Mouse (Mus musculus): ENCODE data around the gene Ms4a4a.
"Not testable (repeated sequence)": the region's sequence is repeated elsewhere in the genome, so short reads cannot be mapped to it uniquely, and the experiment has no call there.

Ms4a4a gene

DNA sequence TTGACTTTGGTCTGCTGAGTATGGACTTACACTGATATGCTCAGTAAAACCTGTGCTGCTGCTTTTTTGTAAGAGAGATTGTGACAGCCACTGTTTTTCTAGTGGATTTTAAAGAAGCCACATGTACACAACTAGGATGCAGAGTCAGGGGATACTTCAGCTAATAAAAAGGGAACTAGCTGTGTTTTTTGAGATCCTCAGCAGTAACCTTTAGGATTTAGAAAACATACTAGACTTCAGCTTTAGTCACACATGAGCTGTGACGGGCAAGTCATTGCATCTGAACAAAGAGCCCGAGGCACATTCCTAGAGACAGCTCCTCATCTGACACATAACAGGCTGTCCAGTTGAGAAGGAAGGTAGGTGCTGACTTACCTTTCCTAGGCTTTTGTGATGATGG, at the start of gene Ms4a4a:
Gene Ms4a4a, plus strand, starts transcription at position 251 of the 400 bp plus-strand sequence.
- in situ Hi-C loops (cut with MseI, MboI), result no loop called here

DNA sequence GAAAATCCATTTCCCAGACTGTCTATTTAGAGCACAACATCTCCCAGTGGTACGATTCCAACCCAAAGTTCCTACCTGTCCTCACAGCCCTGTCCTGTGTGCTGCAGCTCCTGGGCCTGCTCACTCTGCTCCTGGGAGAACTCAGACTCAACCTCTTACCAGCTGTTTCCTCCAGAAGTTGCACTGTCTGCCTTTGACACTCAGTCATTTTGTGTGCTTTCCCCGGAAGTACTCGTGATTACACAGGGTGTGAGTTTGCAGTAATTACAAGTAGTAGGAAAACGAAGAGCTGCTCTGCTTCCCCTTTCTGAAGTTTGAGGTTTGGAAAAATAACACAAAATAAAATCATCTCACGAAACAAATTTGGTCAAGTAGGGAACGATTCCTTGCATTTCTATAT, 39.4 kb upstream of the Ms4a4a start, which contains the start of gene Ms4a7:
Gene Ms4a7, minus strand, starts transcription at position 215 of the 400 bp plus-strand sequence.
- in situ Hi-C loops (cut with MseI, MboI), result no loop called here

DNA sequence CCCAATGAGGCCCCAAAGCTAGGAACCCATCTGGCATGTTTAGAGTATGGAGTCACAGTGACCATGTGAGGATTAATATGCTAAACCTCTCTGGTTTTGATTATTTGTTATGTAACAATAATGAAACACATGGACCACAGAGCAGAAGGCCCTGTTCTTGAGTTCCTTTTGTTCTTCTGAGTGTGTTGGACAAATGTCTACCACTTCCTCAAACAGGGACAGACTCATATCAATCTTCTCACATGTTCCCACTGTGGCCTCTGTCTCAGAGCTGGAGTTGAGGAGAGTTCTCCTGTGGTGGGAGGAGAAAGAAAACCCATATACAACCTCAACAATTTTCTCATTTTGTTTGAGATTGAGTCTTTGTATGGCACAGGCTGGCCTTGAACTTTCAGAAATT, 32.2 kb upstream of the Ms4a4a start:
- in situ Hi-C loops (cut with MseI, MboI), result no loop called here

DNA sequence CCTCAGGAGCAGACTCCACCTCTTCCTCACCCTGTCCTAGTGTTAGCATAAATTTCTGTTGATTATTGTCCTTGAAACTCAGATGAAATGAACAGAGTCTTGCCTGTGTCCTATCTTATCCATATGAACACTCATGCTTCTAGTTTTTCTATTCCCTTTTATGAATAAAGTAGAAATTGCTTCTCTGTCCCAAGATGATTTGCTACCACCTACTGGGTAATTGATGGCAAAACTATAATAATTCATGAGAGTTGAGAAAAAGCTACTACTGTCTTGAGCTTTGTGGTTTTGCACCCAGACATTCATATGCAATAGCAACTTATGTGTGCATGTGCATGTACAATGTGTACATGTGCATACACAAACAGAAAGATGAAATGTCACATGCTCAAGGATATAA, 31.3 kb upstream of the Ms4a4a start:
- in situ Hi-C loops (cut with MseI, MboI), result no loop called here

DNA sequence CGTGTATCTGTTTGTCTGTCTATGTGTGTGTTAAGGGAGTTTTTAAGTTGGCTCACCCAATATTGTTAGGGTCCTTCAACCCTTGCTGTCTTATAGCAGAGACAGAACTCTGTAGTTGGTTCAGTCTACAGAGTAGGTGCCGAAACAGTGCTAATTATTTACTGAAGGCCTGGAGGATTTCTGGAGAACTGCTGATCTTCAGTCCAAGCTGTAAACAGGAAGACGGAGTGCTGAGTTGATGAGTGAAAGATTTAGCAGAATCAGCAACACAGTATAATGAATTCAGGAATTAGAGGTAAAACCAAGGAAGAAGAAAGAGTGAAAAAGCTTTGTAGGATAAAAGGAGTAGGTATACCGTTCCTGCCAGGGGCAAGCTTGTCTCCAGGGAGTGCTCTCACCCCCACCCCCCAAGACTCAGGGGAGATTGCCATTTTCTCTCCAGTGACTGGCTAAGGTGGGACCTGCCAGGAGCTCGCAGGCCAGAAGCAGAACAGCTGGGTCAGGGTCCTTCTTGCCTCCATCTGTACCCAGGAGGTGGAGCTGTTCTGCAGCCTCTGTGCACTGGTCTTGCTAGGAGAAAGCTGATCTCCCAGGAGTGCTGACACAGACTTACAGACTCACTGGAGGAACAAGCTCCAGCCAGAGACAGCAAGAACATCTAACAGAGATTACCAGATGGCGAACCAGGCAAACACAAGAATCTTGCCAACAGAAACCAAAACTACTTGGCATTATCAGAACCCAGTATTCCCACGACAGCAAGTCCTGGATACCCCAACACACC, 25.4 kb upstream of the Ms4a4a start:
- in situ Hi-C loops (cut with MseI, MboI), result loop anchor here in 1 of 2 experiments (25.0 kb wide), 1 partner anchor 412 kb away; the partner anchor contains the start of gene Mrpl16

- in situ Hi-C loops (cut with MseI, MboI), result loop anchor here in 1 of 2 experiments (25.0 kb wide), 1 partner anchor 410 kb away; the partner anchor contains the start of gene Mrpl16
These were observed 23.4 kb upstream of the Ms4a4a start for GRCm38 (mm10) chr19:11351878-11352277.

- in situ Hi-C loops (cut with MseI, MboI), result loop anchor here in 1 of 2 experiments (25.0 kb wide), 1 partner anchor 407 kb away; the partner anchor contains the start of gene Mrpl16
These were observed 19.6 kb upstream of the Ms4a4a start for GRCm38 (mm10) chr19:11355730-11356129.

DNA sequence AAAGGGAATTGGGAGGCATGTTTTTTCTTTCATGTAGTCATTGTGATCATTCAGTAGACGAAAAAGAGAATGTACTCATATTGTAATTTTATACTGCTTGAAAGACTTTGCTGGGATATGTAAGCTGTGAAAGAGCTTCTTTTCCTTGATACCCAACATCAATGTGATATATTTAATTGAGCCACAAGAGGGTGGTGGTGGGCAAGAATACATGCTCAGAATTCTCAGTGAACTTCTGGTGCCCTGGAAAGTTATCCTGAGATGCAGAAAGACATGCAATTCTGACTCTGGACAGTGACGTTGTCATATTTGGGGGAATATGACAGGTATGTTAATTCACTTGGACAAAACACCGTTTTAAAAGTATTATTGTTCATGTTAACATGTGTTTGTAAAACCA, 15.2 kb upstream of the Ms4a4a start:
- in situ Hi-C loops (cut with MseI, MboI), result loop anchor here in 1 of 2 experiments (25.0 kb wide), 1 partner anchor 402 kb away; the partner anchor contains the start of gene Mrpl16

DNA sequence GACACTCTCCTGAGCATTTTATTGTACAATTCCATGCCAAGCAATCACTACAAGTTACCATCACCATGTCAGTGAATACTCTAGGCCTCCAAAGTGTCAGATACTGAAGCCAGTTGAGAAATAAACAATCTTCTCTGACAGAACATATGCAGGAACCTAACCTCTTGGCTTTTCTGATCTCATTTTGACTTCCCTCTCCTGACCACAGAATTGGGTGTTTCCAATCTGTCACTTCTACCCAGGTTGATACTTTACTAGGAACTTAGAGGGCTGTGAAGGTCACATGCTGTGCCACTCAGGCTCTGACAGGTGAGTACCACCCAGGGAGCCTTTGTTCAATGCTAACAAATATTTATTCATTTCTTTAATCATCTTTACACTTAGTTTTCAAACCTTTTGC, 13.3 kb upstream of the Ms4a4a start:
- in situ Hi-C loops (cut with MseI, MboI), result loop anchor here in 1 of 2 experiments (25.0 kb wide), 1 partner anchor 400 kb away; the partner anchor contains the start of gene Mrpl16

- in situ Hi-C loops (cut with MseI, MboI), result loop anchor here in 1 of 2 experiments (25.0 kb wide), 1 partner anchor 394 kb away; the partner anchor contains the start of gene Mrpl16
These were observed 7.0 kb upstream of the Ms4a4a start for GRCm38 (mm10) chr19:11368310-11368709.

DNA sequence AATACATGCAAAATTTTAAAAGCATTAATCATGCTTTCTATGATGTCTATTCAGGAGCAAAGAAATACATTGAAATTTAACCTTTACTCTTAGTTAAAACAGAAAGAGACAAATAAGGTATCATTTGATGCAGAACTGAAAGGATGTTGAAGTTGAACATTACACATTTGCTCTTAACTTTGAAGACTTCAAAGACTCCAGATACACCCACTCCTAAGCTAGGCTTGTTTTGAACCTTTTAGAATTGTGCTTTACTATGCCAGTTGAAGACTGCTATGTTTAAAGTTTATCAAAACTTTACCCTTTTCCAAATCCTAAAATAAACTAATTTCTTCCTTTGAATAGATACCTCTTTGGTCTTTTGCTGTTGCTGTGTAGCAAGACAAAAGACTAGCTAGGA, 4.1 kb upstream of the Ms4a4a start:
- in situ Hi-C loops (cut with MseI, MboI), result loop anchor here in 1 of 2 experiments (25.0 kb wide), 1 partner anchor 391 kb away; the partner anchor contains the start of gene Mrpl16

- in situ Hi-C loops (cut with MseI, MboI), result no loop called here
These were observed 1.1 kb downstream of the Ms4a4a start for GRCm38 (mm10) chr19:11376399-11376798.

DNA sequence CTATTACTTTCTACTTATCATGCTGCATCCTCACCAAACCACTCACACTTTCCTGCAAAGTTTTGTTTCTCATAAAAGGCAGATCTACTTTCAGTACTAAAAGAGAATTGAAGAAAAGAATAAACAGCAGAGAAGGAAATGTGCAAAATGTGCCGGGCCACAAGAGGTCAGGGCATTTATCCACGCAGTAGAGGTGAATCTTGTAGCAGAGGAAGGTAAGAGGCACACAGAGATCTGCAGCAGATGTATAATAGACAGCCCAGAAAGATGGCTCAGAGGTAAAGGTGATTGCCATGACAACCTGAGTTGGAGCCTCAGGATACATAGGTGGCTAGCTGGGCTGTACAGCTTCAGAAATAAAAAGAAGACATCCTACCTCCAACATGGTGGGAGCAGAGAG, 11.8 kb downstream of the Ms4a4a start:
- in situ Hi-C loops (cut with MseI, MboI), result no loop called here

DNA sequence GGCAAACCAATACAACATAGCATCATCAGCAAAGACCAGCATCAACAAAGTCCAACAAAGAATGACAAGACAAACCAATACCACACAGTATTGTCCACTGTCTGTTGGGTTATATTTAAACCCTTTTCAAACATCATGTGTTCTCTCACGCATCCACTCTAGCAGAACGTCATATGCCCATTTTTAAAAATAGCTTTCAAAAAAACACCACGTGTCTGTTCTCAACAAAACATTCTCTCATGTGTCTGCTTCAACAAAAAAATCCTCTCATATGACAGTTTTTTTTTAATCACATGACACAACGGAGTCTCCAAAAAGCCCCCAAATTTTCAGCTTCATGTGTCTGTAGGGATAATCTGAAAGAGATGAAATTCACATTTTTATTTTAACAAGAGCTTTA, 12.4 kb downstream of the Ms4a4a start:
- in situ Hi-C loops (cut with MseI, MboI), result no loop called here

DNA sequence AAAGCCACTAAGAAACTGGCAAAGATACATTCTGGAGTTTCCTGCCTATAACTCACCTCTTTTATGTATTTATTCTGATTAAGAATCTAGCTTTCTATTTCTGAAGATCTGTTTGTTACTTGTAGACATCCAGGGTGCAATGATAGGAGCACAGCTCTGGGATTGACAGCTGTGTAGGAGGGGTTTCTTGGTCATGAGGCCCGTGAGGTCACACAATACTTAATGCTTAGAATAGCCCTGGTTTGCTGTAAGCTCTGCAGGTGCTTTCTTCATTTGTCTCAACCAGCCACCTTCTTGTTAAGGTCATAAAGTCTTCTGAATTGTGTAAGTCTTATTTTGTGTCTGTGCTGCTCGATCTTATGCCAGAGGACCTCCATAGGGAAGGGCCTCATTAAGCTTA, 13.6 kb downstream of the Ms4a4a start:
- in situ Hi-C loops (cut with MseI, MboI), result no loop called here

DNA sequence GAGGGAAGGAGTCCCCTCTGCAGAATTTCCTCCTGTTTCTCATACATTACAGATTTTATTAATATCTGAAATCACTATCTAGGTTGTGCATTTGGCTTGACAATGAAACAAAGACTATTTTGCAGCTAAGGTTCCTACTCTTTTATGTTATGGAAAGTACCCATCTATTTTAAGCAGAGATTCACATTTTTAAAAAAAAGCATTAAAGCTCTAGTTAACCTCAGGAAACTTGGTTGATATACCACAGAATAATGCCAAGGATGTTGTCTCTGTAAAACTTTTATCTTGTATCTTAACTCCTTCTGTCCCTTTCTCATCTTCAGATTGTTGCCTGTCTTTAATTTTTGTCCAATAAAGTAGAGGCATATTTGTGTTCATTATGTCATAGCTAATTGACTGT, 20.4 kb downstream of the Ms4a4a start:
- in situ Hi-C loops (cut with MseI, MboI), result no loop called here

DNA sequence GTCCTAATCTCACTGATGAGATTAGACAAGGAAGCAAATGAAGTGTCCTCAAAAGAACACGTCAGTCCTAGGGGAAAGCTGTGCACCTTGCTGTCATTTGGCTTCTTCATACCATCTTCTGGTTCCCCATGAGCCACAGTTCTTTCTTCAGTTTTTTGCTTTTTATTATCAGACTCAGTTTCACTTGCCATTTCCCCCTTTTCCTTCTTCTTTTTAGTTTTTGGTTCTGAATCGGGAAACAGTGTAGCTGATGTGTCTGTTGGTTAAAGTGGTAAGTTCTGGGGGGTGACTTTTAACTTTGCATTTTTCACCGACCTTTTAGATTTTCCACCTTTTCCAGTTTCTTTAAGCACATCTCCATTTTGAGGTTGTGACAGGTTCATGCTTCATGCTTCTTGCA, 29.2 kb downstream of the Ms4a4a start, which contains the start of gene Ms4a4c:
Gene Ms4a4c, plus strand, starts transcription at position 244 of the 400 bp plus-strand sequence.
- in situ Hi-C loops (cut with MseI, MboI), result no loop called here

- in situ Hi-C loops (cut with MseI, MboI), result no loop called here
These were observed 32.1 kb downstream of the Ms4a4a start for GRCm38 (mm10) chr19:11407428-11407827.

GRCm38 (mm10) chr19:11408591-11408990, 33.3 kb downstream of the Ms4a4a start:
- in situ Hi-C loops (cut with MseI, MboI), result no loop called here

DNA sequence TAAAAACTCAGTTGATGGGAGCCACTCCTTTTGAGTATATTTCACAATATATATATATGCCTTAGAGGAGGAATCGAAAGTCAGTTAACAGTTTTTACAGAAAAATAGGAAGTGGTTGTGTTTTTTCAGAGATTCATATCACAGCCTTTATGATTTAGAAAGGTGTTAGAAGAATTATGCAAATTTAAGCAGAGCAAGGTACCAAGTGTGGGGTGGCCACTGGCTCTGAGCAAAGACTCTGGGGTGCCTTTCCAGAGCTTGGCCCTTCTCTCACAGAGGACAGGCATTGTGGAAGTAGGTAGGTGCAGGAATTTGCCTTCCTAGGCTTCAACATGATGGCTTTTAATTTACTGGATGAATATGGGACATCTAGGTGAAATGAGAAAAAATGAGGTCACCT, 36.3 kb downstream of the Ms4a4a start:
- in situ Hi-C loops (cut with MseI, MboI), result no loop called here

GRCm38 (mm10) chr19:11414084-11414483, 38.8 kb downstream of the Ms4a4a start:
- in situ Hi-C loops (cut with MseI, MboI), result no loop called here

- in situ Hi-C loops (cut with MseI, MboI), result no loop called here
These were observed 40.3 kb downstream of the Ms4a4a start for GRCm38 (mm10) chr19:11415581-11415980.

DNA sequence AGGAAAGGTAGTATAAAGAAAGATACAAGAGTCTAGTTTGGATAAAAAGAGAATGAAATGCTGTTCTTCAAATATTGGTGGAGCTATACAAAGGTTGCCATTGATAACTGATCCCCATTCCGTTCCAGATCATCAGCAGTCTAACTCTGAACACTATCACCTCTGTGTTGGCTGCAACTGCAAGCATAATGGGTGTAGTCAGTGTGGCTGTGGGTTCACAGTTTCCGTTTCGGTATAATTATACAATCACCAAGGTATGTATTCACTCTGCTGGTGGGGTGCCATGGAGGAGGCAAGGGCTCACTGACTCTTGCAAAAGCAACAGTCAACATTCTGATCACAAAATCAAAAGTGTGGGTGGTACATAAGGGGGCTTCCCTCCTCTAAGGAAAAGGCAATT, 43.5 kb downstream of the Ms4a4a start:
- in situ Hi-C loops (cut with MseI, MboI), result not testable (repeated sequence)
